Mouse (Mus musculus) heart, embryonic 13.5 days (tissue): ENCODE data around the gene Ccdc120. TPM values are rescaled to one million over a fixed set of nuclear protein-coding genes. Genes with fewer than 3 reads are reported as not detected.

Experiments
- ATAC-seq: fragments of 200-750 bp; cut with Nextera tagmentation; 2 replicates; pipeline ENCODE4 v1.8.0; 2017; ENCODE audit warnings: moderate TSS enrichment; ENCODE audit not compliant: insufficient number of reproducible peaks, low FRiP score, low TSS enrichment; ENCODE audit errors: extremely low read depth
- H3K27ac ChIP-seq: fragments of 300-500 bp; sonication (generic); replicated peaks from 2 replicates; pipeline ENCODE4 v1.5.1; 2015; ENCODE audit warnings: moderate library complexity, mild to moderate bottlenecking, inconsistent platforms
- H3K27me3 ChIP-seq: fragments of 300-500 bp; sonication (generic); replicated peaks from 2 replicates; pipeline ENCODE4 v1.6.1; 2015; ENCODE audit warnings: mild to moderate bottlenecking, inconsistent platforms
- H3K36me3 ChIP-seq: fragments of 300-500 bp; sonication (generic); 2 replicates; pipeline ENCODE4 v1.6.1; 2015; ENCODE audit warnings: mild to moderate bottlenecking, inconsistent platforms
- H3K4me1 ChIP-seq: fragments of 300-500 bp; sonication (generic); 2 replicates; pipeline ENCODE4 v1.6.1; 2015; ENCODE audit warnings: inconsistent platforms
- H3K4me2 ChIP-seq: fragments of 300-500 bp; sonication (generic); 2 replicates; pipeline ENCODE4 v1.6.1; 2015; ENCODE audit warnings: inconsistent platforms, mild to moderate bottlenecking, moderate library complexity
- H3K4me3 ChIP-seq: fragments of 300-500 bp; sonication (generic); 2 replicates; pipeline ENCODE4 v1.5.1; 2015; ENCODE audit warnings: moderate library complexity, mild to moderate bottlenecking, inconsistent platforms
- H3K9ac ChIP-seq: fragments of 300-500 bp; sonication (generic); 2 replicates; pipeline ENCODE4 v1.6.1; 2015; ENCODE audit warnings: inconsistent platforms, mild to moderate bottlenecking, moderate library complexity
- H3K9me3 ChIP-seq: fragments of 300-500 bp; sonication (generic); 2 replicates; pipeline ENCODE4 v1.6.1; 2016; ENCODE audit warnings: inconsistent platforms
- WGBS: fragments of 180-500 bp; shearing (Covaris S2); methylation state at CpG from one replicate; pipeline ENCODE4 v1.1.7; 2015; ENCODE audit warnings: mixed read lengths; 5-methylcytosine and 5-hydroxymethylcytosine counted together
- polyA plus RNA-seq: library from polyadenylated mRNA; unstranded; fragments of >200 nt; fragmentation: Nextera tagmentation; extraction: Ambion mirVana; gene quantifications from 2 replicates; pipeline ENCODE4 v1.2.1, GENCODE M21; 2015

Ccdc120 gene
- 5.6 and 6.1 TPM in 2 replicates for polyA plus RNA-seq

DNA sequence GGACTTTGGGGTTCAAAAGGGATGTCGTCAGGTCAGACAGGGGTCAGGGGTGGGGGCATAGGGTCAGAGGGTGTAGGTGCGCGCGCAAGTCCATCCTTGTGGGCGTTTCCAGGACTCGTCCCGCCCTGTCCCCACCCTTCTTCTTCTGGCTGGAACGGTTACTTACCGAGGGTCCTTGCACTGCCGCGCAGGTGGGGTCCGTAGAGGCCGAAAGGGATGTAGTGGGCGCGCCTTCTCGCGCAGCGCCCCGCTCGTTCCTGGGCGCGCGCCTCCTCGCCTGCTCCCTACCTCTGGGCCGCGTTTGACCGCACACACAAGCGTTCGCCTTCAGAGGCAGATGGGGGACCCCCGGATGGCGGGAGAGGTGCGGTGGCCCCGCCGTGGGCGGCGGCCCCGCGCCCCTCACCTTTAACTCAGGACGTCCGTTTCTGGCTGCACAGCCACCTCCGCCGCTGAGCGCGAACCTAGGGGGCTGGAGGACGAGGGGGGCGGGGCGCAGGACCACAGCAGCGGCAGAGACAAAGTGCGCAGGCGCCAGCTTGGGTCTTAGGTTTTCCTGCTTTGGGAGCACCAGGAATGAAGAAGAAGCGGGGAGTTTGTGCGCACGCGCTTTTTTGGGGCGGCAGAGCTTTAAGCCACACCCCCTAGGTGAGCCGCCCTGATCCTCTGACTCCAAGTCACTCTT lies at the start of gene Ccdc120:
Gene Ccdc120 (minus strand): TSS at position 474 of the 685 bp plus-strand sequence.
- H3K9ac ChIP-seq: peak within 1 kb of the TSS; percentile 82
- WGBS: 7% methylated on average over 37 of the region's 56 CpGs
- peak within 1 kb of the TSS; percentile 70 for H3K4me2 ChIP-seq
- H3K4me1 ChIP-seq: no peaks in the 10 kb centered on the region
- no peaks in the 10 kb centered on the region for H3K36me3 ChIP-seq
- 0 out of 2 replicates have a peak, but pooled peaks have one; percentile 42 for ATAC-seq
- H3K27me3 ChIP-seq: no peaks in the 10 kb centered on the region
- no peak within 1 kb of the TSS for H3K27ac ChIP-seq
- peak within 1 kb of the TSS; percentile 71 for H3K4me3 ChIP-seq
- no peaks in the 10 kb centered on the region for H3K9me3 ChIP-seq

DNA sequence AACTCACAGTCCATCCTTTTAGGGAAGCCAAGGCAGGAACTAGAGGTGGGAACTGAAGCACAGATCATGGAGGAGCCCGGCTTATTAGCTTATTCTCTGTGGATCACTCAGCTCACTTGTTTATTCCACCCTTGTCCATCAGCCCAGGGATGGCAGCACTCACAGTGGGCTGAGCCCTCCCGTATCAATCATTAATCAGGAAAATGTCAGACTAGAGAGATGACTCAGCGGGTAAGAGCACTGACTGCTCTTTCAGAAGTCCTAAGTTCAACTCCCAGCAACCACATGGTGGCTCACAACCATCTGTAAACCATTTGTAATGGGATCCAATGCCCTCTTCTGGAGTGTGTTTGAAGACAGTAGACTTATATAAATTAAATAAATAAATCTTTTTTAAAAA lies 46.6 kb upstream of the Ccdc120 start:
- H3K36me3 ChIP-seq: peaks cover 43% of the 10 kb centered on the region
- H3K27ac ChIP-seq: no peak overlapping the region
- H3K27me3 ChIP-seq: no peaks in the 10 kb centered on the region
- no peak overlapping the region for H3K4me3 ChIP-seq
- no peak for ATAC-seq
- 77% methylated on average over 3 of the region's 3 CpGs for WGBS
- no peak overlapping the region for H3K4me2 ChIP-seq
- no peak overlapping the region for H3K9ac ChIP-seq
- H3K9me3 ChIP-seq: no peaks in the 10 kb centered on the region
- no peaks in the 10 kb centered on the region for H3K4me1 ChIP-seq

DNA sequence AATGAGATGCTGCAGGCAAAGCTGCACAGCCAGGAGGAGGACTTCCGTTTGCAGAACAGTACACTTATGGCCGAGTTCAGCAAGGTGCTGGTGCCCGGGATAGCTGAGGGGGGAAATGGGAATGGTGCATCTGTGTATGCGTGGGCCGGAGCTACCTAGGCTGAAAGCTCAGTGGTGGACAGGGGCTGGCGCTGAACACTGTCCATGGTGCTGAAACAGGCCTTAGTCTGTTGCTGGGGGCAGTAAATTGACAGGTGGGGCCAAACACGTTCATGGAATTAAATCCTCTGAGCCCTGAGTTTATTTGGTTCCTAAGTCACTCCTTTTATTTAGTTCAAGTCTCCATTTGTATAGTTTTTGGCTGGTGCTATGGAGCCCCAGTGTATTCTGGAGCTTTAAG lies 44.3 kb upstream of the Ccdc120 start:
- peaks cover 6% of the 10 kb centered on the region; the same call in 1 of the 2 replicates for H3K4me1 ChIP-seq
- H3K27me3 ChIP-seq: no peaks in the 10 kb centered on the region
- no peak overlapping the region for H3K4me2 ChIP-seq
- H3K9me3 ChIP-seq: no peaks in the 10 kb centered on the region
- ATAC-seq: no peak
- WGBS: 7% methylated on average over 7 of the region's 7 CpGs
- no peak overlapping the region for H3K9ac ChIP-seq
- H3K36me3 ChIP-seq: peaks cover 24% of the 10 kb centered on the region
- H3K27ac ChIP-seq: no peak overlapping the region
- no peak overlapping the region for H3K4me3 ChIP-seq

DNA sequence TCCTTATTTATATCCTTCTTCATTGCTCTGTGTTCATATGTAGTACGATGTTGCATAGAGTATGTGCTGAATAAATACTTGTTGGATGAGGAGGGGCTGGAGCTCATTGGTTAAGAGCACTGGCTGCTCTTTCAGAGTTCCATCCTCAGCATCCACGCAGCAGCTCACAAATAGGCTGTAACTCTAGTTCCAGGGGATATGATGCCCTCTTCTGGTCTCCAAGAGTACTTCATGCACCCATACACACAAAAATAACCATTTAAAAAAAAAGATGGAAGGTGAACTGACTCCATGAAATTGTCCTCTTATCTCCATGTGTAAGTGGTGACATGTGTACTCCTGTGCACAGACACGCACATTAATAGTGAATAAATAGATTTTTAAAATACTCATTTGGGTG lies 42.7 kb upstream of the Ccdc120 start:
- Histone ChIP-seq H3K4me2 (no peak overlapping the region), H3K4me1 (peaks cover 6% of the 10 kb centered on the region; the same call in 1 of the 2 replicates), H3K27me3 (no peaks in the 10 kb centered on the region), H3K36me3 (peaks cover 15% of the 10 kb centered on the region), H3K4me3 (no peak overlapping the region), H3K27ac (no peak overlapping the region), H3K9ac (no peak overlapping the region), H3K9me3 (no peaks in the 10 kb centered on the region)
- WGBS: 38% methylated on average over 3 of the region's 3 CpGs
- no peak for ATAC-seq

DNA sequence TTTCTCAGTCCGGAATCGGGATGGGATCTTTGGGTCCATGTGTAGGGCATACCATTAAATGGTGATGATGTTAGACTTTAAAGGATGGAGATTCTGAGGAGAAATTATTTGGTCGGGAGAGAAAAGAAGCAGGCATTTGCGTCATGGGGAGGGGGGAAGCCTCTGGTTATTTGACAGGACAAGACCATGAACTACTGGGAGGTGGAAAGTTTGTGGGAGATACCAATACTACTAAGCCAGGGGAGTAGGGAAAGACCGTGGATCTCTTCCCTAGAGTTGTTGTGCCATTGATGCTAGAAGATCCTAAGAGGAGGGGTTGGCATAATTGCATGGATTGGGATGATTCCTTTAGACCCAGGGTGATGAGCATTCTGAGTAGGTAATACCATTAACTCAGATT lies 39.6 kb upstream of the Ccdc120 start:
- H3K4me2 ChIP-seq: peak overlapping the region; percentile 70
- H3K27ac ChIP-seq: no peak overlapping the region
- H3K4me3 ChIP-seq: peak overlapping the region; percentile 67
- H3K27me3 ChIP-seq: no peaks in the 10 kb centered on the region
- H3K36me3 ChIP-seq: peaks cover 10% of the 10 kb centered on the region; the same call in 1 of the 2 replicates
- H3K9ac ChIP-seq: peak overlapping the region; percentile 81
- 17% methylated on average over 5 of the region's 5 CpGs for WGBS
- H3K9me3 ChIP-seq: no peaks in the 10 kb centered on the region
- ATAC-seq: no peak
- H3K4me1 ChIP-seq: peaks cover 6% of the 10 kb centered on the region; the same call in 1 of the 2 replicates

DNA sequence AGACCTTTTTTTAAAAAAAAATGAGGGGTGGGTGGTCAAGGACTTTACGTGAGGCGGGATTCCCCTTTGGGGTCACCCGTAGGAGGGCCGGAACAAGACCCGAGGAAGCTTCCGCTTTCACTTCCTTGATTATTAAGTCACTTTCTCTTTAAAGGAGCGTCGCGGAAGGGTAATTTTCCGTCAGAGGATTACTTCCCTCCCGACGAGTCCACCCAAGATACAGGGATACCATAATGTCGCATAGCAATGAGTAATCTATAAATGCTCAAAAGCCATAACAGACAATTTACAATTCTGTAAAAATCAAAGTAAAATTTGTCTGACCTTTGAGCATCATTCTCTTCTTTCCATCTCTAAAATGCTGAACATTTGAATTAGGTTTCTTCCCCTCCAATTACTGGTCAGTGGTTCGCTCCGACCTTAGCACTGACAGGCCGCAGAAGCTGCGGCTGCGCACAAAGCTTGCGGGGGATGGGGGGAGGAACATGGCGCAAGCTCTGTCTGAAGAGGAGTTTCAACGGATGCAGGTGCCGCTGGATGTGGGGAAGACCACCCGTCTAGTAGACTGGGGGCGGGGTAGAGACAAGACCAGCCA lies 38.9 kb upstream of the Ccdc120 start, which contains the start of gene Gripap1:
Gene Gripap1 (plus strand): TSS at position 224 of the 595 bp plus-strand sequence.
- H3K4me1 ChIP-seq: peaks cover 6% of the 10 kb centered on the region; the same call in 1 of the 2 replicates
- peak within 1 kb of the TSS; percentile 67 for H3K4me3 ChIP-seq
- no peaks in the 10 kb centered on the region for H3K9me3 ChIP-seq
- H3K4me2 ChIP-seq: peak within 1 kb of the TSS; percentile 70
- peak; percentile 58; the same call in 1 of the 2 replicates for ATAC-seq
- WGBS: 9% methylated on average over 24 of the region's 24 CpGs
- H3K9ac ChIP-seq: peak within 1 kb of the TSS; percentile 81
- peaks cover 10% of the 10 kb centered on the region; the same call in 1 of the 2 replicates for H3K36me3 ChIP-seq
- no peak within 1 kb of the TSS for H3K27ac ChIP-seq
- H3K27me3 ChIP-seq: no peaks in the 10 kb centered on the region

DNA sequence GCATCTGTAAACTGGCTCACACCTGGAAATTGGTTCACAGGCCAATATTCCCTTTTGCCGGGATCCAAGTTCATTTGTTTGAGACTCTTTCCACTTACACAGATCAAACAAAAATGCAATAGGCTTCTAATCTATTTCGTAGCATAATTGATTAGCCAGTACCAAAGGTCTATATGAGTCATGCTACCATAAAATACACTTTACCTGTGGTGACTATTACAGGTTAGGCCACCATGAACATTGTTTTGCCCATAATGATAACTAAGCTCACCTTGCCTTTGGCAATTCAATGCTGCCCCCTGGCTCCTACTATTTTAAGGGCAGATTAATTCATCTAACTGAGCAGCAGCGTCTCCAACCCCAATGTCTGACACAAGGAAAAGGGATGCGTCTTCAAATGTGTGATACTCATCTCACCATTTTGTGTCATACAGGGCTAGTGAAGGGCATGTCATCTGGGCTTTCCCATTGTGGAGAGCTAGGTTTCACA lies 31.9 kb upstream of the Ccdc120 start:
- Histone ChIP-seq H3K27me3 (no peaks in the 10 kb centered on the region), H3K9me3 (no peaks in the 10 kb centered on the region), H3K4me3 (no peak overlapping the region), H3K9ac (no peak overlapping the region), H3K36me3 (no peaks in the 10 kb centered on the region), H3K4me2 (no peak overlapping the region), H3K4me1 (no peaks in the 10 kb centered on the region), H3K27ac (no peak overlapping the region)
- ATAC-seq: no peak
- 75% methylated on average over 4 of the region's 4 CpGs for WGBS

DNA sequence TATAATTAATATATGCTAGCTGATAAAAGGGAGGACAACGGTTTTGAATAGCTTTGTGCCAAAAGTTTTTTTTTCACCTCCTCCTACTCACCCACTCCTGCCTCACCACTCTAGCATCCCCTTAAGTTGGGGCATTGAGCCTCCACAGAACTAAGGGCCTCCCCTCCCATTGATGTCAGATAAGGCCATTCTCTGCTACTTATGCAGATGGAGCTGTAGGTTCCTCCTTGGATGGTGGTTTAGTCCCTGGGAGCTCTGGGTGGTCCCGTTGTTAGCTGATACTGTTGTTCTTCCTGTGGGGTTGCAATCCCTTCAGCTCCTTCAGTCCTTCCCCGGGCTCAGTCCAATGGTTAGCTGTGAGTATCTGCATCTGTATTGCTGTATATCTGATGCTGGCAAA lies 28.6 kb upstream of the Ccdc120 start:
- 9% methylated on average over 3 of the region's 3 CpGs for WGBS
- Histone ChIP-seq H3K9ac (no peak overlapping the region), H3K4me2 (no peak overlapping the region), H3K9me3 (no peaks in the 10 kb centered on the region), H3K27ac (no peak overlapping the region), H3K27me3 (no peaks in the 10 kb centered on the region), H3K4me3 (no peak overlapping the region), H3K36me3 (0 out of 2 replicates have a peak, but pooled peaks cover 4% of the 10 kb centered on the region), H3K4me1 (no peaks in the 10 kb centered on the region)
- no peak for ATAC-seq

DNA sequence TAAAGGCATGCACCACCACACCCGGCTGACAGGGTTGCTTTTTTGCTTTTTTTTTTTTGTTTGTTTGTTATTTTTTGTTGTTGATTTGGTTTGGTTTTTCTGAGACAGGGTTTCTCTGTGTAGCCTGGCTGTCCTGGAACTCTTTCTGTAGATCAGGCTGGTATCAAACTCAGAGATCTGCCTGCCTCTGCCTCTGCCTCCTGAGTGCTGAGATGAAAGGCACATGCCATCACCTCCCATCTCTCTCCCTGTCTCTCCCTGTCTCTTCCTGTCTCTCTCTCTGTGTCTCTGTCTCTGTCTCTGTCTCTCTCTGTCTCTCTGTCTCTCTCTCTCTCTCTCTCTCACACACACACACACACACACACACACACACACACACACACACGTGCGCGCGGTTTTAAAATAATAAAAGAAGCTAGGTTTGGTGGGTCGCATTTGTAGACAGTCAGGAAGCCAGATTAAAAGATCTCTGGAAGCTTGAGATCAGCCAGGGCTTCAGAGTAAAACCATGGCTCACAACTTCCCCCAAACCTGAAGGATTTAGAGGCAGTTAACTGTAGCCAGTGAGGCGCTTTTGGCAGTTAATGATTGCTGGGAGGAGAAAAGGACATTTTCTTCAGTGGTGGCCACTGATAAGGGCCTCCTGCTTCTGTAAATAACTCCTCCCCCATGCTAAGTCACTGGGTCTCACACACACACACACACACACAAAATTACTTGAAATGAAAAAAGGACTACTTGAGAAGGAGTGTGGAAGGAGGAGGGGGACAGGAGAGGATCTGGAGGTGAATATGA lies 27.9 kb upstream of the Ccdc120 start:
- Histone ChIP-seq H3K4me2 (no peak overlapping the region), H3K27me3 (no peaks in the 10 kb centered on the region), H3K9me3 (no peaks in the 10 kb centered on the region), H3K4me3 (no peak overlapping the region), H3K36me3 (peaks cover 10% of the 10 kb centered on the region), H3K4me1 (no peaks in the 10 kb centered on the region), H3K27ac (no peak overlapping the region), H3K9ac (no peak overlapping the region)
- 61% methylated on average over 7 of the region's 7 CpGs for WGBS
- ATAC-seq: no peak; the same call in 1 of the 2 replicates

DNA sequence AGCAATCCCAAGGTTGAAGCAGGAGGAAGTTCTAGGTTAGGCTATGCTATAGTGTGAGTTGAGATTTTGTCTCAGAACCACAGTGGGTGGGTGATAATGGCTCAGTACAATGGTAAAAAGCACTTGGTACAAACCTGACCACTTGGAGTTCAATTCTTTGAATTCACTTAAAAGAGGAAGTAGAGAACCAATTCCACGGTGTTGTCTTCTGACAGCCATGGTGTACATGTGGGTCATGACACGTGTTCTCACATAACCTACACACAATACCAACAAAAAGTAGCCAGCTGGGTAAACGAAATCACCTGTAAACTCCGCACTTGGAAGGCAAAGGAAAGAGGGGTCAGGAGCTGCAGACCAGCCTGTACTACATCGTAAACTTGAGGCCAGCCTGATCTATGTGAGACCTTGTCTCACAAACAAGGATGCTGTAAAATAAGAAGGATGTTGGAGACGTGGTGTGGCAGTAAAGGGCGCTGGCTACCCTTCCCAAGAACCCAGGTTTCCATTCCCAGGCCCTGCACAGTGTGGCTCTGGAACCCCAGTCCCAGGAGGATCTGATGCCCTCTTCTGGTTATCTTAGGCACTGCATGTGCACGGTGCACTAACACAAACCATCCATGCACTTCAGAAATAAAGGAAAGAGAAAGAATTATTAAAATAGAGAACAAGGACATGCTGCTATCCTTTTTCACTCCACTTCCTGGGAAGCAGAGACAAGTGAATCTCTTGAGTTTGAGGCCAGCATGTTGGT lies 25.8 kb upstream of the Ccdc120 start:
- no peak overlapping the region for H3K4me2 ChIP-seq
- WGBS: 46% methylated on average over 8 of the region's 8 CpGs
- H3K27ac ChIP-seq: no peak overlapping the region
- no peaks in the 10 kb centered on the region for H3K27me3 ChIP-seq
- H3K9ac ChIP-seq: no peak overlapping the region
- no peaks in the 10 kb centered on the region for H3K9me3 ChIP-seq
- H3K4me3 ChIP-seq: no peak overlapping the region
- H3K4me1 ChIP-seq: no peaks in the 10 kb centered on the region
- ATAC-seq: no peak
- H3K36me3 ChIP-seq: peaks cover 32% of the 10 kb centered on the region
